Mouse (Mus musculus): ENCODE measurements around the gene Ccdc34. TPM values are rescaled to one million over a fixed set of nuclear protein-coding genes. Genes with fewer than 3 reads are reported as not detected.

Ccdc34 gene
- polyA plus RNA-seq, 1 experiment: 45.9 TPM

DNA sequence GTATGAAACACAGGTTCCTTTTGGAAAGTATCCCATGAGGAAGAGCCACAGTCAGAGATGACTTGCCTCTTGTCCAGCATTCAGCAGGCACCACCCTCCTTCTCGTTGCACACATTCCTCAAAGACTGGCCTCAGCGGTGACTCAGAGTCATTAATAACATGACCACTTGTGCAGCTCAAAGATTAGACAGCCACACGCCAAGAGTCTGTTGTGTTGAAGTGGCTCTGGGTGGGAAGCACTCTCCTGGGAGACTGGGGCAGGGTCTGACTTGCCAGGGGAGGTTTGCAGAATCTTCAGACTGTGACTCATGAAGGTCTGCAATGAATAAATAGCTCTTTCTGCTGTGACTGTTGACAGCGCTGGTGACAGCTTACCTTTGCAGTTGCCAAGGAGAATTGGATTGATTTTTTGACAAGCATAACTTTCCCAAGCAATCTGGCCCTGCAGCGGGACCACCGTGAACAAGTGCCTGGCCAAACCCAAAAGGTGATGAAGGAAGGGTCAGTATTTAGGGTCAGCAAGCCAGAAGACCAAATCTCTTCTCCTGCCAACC is 168.9 kb downstream of the Ccdc34 start:
- no peaks in the 10 kb centered on the region for H3K27me3 ChIP-seq (ENCODE audit: control insufficient read depth, insufficient read depth, low read length, poor library complexity, severe bottlenecking)
- H3K36me3 ChIP-seq (ENCODE audit: control insufficient read depth, insufficient read depth, low read length, poor library complexity, severe bottlenecking): no peaks in the 10 kb centered on the region
- no peak overlapping the region for H3K9ac ChIP-seq (ENCODE audit: low read depth, poor library complexity, severe bottlenecking)
- TF ChIP-seq EP300 (IDR thresholded peaks at IDR 0.05; ENCODE audit: insufficient read depth, low read depth, low read length) (no peak), CTCF (IDR thresholded peaks at IDR 0.05; ENCODE audit: low read depth, low read length) (no peak), POLR2A (IDR thresholded peaks at IDR 0.05; ENCODE audit: insufficient read depth, low read length) (no peak)
- no peaks in the 10 kb centered on the region for H3K4me1 ChIP-seq (ENCODE audit: control insufficient read depth, insufficient read depth, low read length)
- no peak overlapping the region for H3K27ac ChIP-seq (ENCODE audit: insufficient read depth, low read length)
- H3K9me3 ChIP-seq (replicated peaks; ENCODE audit: control insufficient read depth, insufficient read depth, low read length, poor library complexity, severe bottlenecking): no peaks in the 10 kb centered on the region
- H3K4me3 ChIP-seq (ENCODE audit: low read depth, low read length): no peak overlapping the region

GRCm38 (mm10) chr2:110188696-110189397 is 171.2 kb downstream of the Ccdc34 start:
- no peak overlapping the region for H3K9ac ChIP-seq (ENCODE audit: low read depth, poor library complexity, severe bottlenecking)
- H3K27me3 ChIP-seq (ENCODE audit: control insufficient read depth, insufficient read depth, low read length, poor library complexity, severe bottlenecking): no peaks in the 10 kb centered on the region
- H3K36me3 ChIP-seq (ENCODE audit: control insufficient read depth, insufficient read depth, low read length, poor library complexity, severe bottlenecking): no peaks in the 10 kb centered on the region
- no peak for TF ChIP-seq CTCF (IDR thresholded peaks at IDR 0.05; ENCODE audit: low read depth, low read length)
- no peak for TF ChIP-seq POLR2A (IDR thresholded peaks at IDR 0.05; ENCODE audit: insufficient read depth, low read length)
- no peak for TF ChIP-seq EP300 (IDR thresholded peaks at IDR 0.05; ENCODE audit: insufficient read depth, low read depth, low read length)
- H3K4me3 ChIP-seq (ENCODE audit: low read depth, low read length): no peak overlapping the region
- no peaks in the 10 kb centered on the region for H3K4me1 ChIP-seq (ENCODE audit: control insufficient read depth, insufficient read depth, low read length)
- no peak overlapping the region for H3K27ac ChIP-seq (ENCODE audit: insufficient read depth, low read length)
- no peaks in the 10 kb centered on the region for H3K9me3 ChIP-seq (replicated peaks; ENCODE audit: control insufficient read depth, insufficient read depth, low read length, poor library complexity, severe bottlenecking)

DNA sequence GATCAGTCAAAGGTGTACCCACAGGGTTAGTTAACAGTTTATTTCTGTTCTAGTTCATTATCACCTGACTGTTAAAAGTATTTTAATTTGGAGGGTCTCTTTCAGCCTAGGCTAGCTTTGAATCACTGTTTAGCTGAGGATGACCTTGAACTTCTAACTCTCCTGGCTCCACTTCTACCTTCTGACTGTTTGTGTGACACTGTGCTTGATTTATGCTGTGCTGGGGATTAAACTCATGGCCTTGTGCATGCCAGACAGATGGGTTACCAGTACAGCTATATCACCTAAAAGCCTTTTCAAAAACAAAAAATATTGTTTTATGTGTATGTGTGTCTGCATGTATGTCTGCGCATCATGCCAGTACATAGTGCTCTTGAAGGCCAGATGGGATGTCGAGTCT is 172.8 kb downstream of the Ccdc34 start:
- Histone ChIP-seq H3K27me3 (ENCODE audit: control insufficient read depth, insufficient read depth, low read length, poor library complexity, severe bottlenecking) (no peaks in the 10 kb centered on the region), H3K4me1 (ENCODE audit: control insufficient read depth, insufficient read depth, low read length) (no peaks in the 10 kb centered on the region), H3K9ac (ENCODE audit: low read depth, poor library complexity, severe bottlenecking) (no peak overlapping the region), H3K36me3 (ENCODE audit: control insufficient read depth, insufficient read depth, low read length, poor library complexity, severe bottlenecking) (no peaks in the 10 kb centered on the region), H3K9me3 (replicated peaks; ENCODE audit: control insufficient read depth, insufficient read depth, low read length, poor library complexity, severe bottlenecking) (no peaks in the 10 kb centered on the region), H3K4me3 (ENCODE audit: low read depth, low read length) (no peak overlapping the region), H3K27ac (ENCODE audit: insufficient read depth, low read length) (no peak overlapping the region)
- TF ChIP-seq CTCF (IDR thresholded peaks at IDR 0.05; ENCODE audit: low read depth, low read length) (no peak), POLR2A (IDR thresholded peaks at IDR 0.05; ENCODE audit: insufficient read depth, low read length) (no peak), EP300 (IDR thresholded peaks at IDR 0.05; ENCODE audit: insufficient read depth, low read depth, low read length) (no peak)

- no peaks in the 10 kb centered on the region for H3K9me3 ChIP-seq (replicated peaks; ENCODE audit: control insufficient read depth, insufficient read depth, low read length, poor library complexity, severe bottlenecking)
- no peaks in the 10 kb centered on the region for H3K27me3 ChIP-seq (ENCODE audit: control insufficient read depth, insufficient read depth, low read length, poor library complexity, severe bottlenecking)
- H3K27ac ChIP-seq (ENCODE audit: insufficient read depth, low read length): no peak overlapping the region
- H3K9ac ChIP-seq (ENCODE audit: low read depth, poor library complexity, severe bottlenecking): no peak overlapping the region
- H3K36me3 ChIP-seq (ENCODE audit: control insufficient read depth, insufficient read depth, low read length, poor library complexity, severe bottlenecking): no peaks in the 10 kb centered on the region
- TF ChIP-seq CTCF (IDR thresholded peaks at IDR 0.05; ENCODE audit: low read depth, low read length) (no peak), EP300 (IDR thresholded peaks at IDR 0.05; ENCODE audit: insufficient read depth, low read depth, low read length) (no peak), POLR2A (IDR thresholded peaks at IDR 0.05; ENCODE audit: insufficient read depth, low read length) (no peak)
- H3K4me3 ChIP-seq (ENCODE audit: low read depth, low read length): no peak overlapping the region
- H3K4me1 ChIP-seq (ENCODE audit: control insufficient read depth, insufficient read depth, low read length): no peaks in the 10 kb centered on the region
Observed at GRCm38 (mm10) chr2:110191186-110191690, 173.6 kb downstream of the Ccdc34 start.

GRCm38 (mm10) chr2:110191965-110192701 is 174.5 kb downstream of the Ccdc34 start:
- H3K4me1 ChIP-seq (ENCODE audit: control insufficient read depth, insufficient read depth, low read length): no peaks in the 10 kb centered on the region
- H3K4me3 ChIP-seq (ENCODE audit: low read depth, low read length): no peak overlapping the region
- H3K36me3 ChIP-seq (ENCODE audit: control insufficient read depth, insufficient read depth, low read length, poor library complexity, severe bottlenecking): no peaks in the 10 kb centered on the region
- no peak overlapping the region for H3K9ac ChIP-seq (ENCODE audit: low read depth, poor library complexity, severe bottlenecking)
- H3K27ac ChIP-seq (ENCODE audit: insufficient read depth, low read length): no peak overlapping the region
- H3K27me3 ChIP-seq (ENCODE audit: control insufficient read depth, insufficient read depth, low read length, poor library complexity, severe bottlenecking): no peaks in the 10 kb centered on the region
- TF ChIP-seq POLR2A (IDR thresholded peaks at IDR 0.05; ENCODE audit: insufficient read depth, low read length) (no peak), EP300 (IDR thresholded peaks at IDR 0.05; ENCODE audit: insufficient read depth, low read depth, low read length) (no peak), CTCF (IDR thresholded peaks at IDR 0.05; ENCODE audit: low read depth, low read length) (no peak)
- H3K9me3 ChIP-seq (replicated peaks; ENCODE audit: control insufficient read depth, insufficient read depth, low read length, poor library complexity, severe bottlenecking): no peaks in the 10 kb centered on the region

Data from ES-Bruce4 (cell line).